Mouse (Mus musculus) CH12.LX (cell line): ENCODE results near the gene Ryr3. TPM values are rescaled to one million over a fixed set of nuclear protein-coding genes. Genes with fewer than 3 reads are reported as not detected.

Experiments used
- DNase-seq: peaks from one replicate; pipeline ENCODE4 v3.0.0-alpha.2; 2013; ENCODE audit errors: extremely low read depth
- H3K27ac ChIP-seq: 2 replicates; pipeline ENCODE4 v1.5.1; 2012; ENCODE audit warnings: low read depth, mild to moderate bottlenecking, control low read depth, moderate library complexity; ENCODE audit not compliant: insufficient read depth
- H3K27me3 ChIP-seq: replicated peaks from 2 replicates; pipeline ENCODE3; 2012; ENCODE audit warnings: inconsistent platforms
- H3K36me3 ChIP-seq, 2 experiments: replicated peaks in 1 of 2; 2 replicates each; pipeline versions ENCODE3 to v1.6.1; 2012; ENCODE audit warnings: inconsistent platforms in 1 of 2, low read length in 1 of 2, mild to moderate bottlenecking in 1 of 2, mixed read lengths in 1 of 2, moderate library complexity in 1 of 2; ENCODE audit not compliant: control insufficient read depth in 1 of 2, insufficient read depth in 1 of 2
- H3K4me1 ChIP-seq, 2 experiments: 2 replicates each; pipeline ENCODE4 v1.6.1; 2012; ENCODE audit warnings: inconsistent platforms in 1 of 2, moderate library complexity in 1 of 2; ENCODE audit not compliant: insufficient read depth in 2 of 2, control insufficient read depth in 1 of 2
- H3K4me2 ChIP-seq: 2 replicates; pipeline ENCODE4 v1.6.1; 2012; ENCODE audit warnings: low read depth, mild to moderate bottlenecking, control low read depth; ENCODE audit not compliant: poor library complexity, insufficient read depth, severe bottlenecking
- H3K4me3 ChIP-seq, 3 experiments: fragments of 150-350 bp in 1 of 3; sonication (generic) in 1 of 3; replicated peaks in 1 of 3; 2 replicates each; pipeline versions ENCODE3 to v1.5.1; 2011 to 2012; ENCODE audit warnings: low read depth in 2 of 3, low read length in 2 of 3, mild to moderate bottlenecking in 2 of 3, moderate library complexity in 2 of 3, control low read depth in 1 of 3, improper control_type of control experiment in 1 of 3, inconsistent platforms in 1 of 3, mixed read lengths in 1 of 3; ENCODE audit not compliant: poor library complexity in 1 of 3
- H3K79me2 ChIP-seq: replicated peaks from 2 replicates; pipeline ENCODE4 v1.6.1; 2012; ENCODE audit warnings: mild to moderate bottlenecking, moderate library complexity; ENCODE audit not compliant: control insufficient read depth, poor library complexity, insufficient read depth, severe bottlenecking; ENCODE audit errors: extremely low read depth
- H3K9ac ChIP-seq: 2 replicates; pipeline ENCODE4 v1.6.1; 2012; ENCODE audit warnings: low read depth, mild to moderate bottlenecking, control low read depth, moderate library complexity; ENCODE audit not compliant: insufficient read depth
- H3K9me3 ChIP-seq: replicated peaks from 2 replicates; pipeline ENCODE3; 2012; ENCODE audit warnings: low read length, inconsistent platforms, mixed read lengths
- CHD2 ChIP-seq: IDR thresholded peaks from 2 replicates; pipeline ENCODE4 v1.6.1; 2011; ENCODE audit warnings: low read length, improper control_type of control experiment
- CTCF ChIP-seq, 2 experiments: IDR thresholded peaks in 1 of 2; conservative IDR thresholded peaks in 1 of 2; 2 replicates each; pipeline ENCODE4 v1.5.1; 2011 to 2012; ENCODE audit warnings: low read depth in 2 of 2, low read length in 2 of 2, improper control_type of control experiment in 1 of 2, inconsistent platforms in 1 of 2, mild to moderate bottlenecking in 1 of 2, moderate library complexity in 1 of 2
- E2F4 ChIP-seq: IDR thresholded peaks from 2 replicates; pipeline ENCODE4 v1.6.1; 2011; ENCODE audit warnings: low read depth, low read length, improper control_type of control experiment; ENCODE audit not compliant: insufficient replicate concordance
- ELF1 ChIP-seq: IDR thresholded peaks from 2 replicates; pipeline ENCODE4 v1.6.1; 2014; ENCODE audit warnings: low read depth, mild to moderate bottlenecking, inconsistent platforms, low read length, improper control_type of control experiment
- EP300 ChIP-seq: IDR thresholded peaks from 2 replicates; pipeline ENCODE4 v1.6.1; 2011; ENCODE audit warnings: low read length, improper control_type of control experiment
- ETS1 ChIP-seq: conservative IDR thresholded peaks from 2 replicates; pipeline ENCODE4 v1.6.1; 2012; ENCODE audit warnings: low read depth, mild to moderate bottlenecking, inconsistent platforms, low read length, improper control_type of control experiment, moderate library complexity
- GABPA ChIP-seq: IDR thresholded peaks from 2 replicates; pipeline ENCODE4 v1.6.1; 2012; ENCODE audit warnings: low read depth, low read length, improper control_type of control experiment, inconsistent platforms; ENCODE audit not compliant: insufficient replicate concordance
- HCFC1 ChIP-seq: IDR thresholded peaks from 2 replicates; pipeline ENCODE4 v1.6.1; 2012; ENCODE audit warnings: low read depth, mild to moderate bottlenecking, inconsistent platforms, low read length, improper control_type of control experiment
- JUN ChIP-seq: IDR thresholded peaks from 2 replicates; pipeline ENCODE4 v1.6.1; 2011; ENCODE audit warnings: low read depth, mild to moderate bottlenecking, low read length, improper control_type of control experiment, moderate library complexity; ENCODE audit not compliant: insufficient read depth
- MAFK ChIP-seq: IDR thresholded peaks from 2 replicates; pipeline ENCODE4 v1.6.1; 2011; ENCODE audit warnings: low read length, improper control_type of control experiment; ENCODE audit not compliant: insufficient replicate concordance
- MAX ChIP-seq: IDR thresholded peaks from 2 replicates; pipeline ENCODE4 v1.6.1; 2011; ENCODE audit warnings: low read length, improper control_type of control experiment
- MAZ ChIP-seq: IDR thresholded peaks from 2 replicates; pipeline ENCODE4 v1.6.1; 2012; ENCODE audit warnings: low read depth, mild to moderate bottlenecking, inconsistent platforms, low read length, improper control_type of control experiment, moderate library complexity
- MEF2A ChIP-seq: IDR thresholded peaks from 2 replicates; pipeline ENCODE4 v1.6.1; 2014; ENCODE audit warnings: low read depth, mild to moderate bottlenecking, inconsistent platforms, low read length, improper control_type of control experiment, borderline replicate concordance
- NELFE ChIP-seq: IDR thresholded peaks from 2 replicates; pipeline ENCODE4 v1.6.1; 2011; ENCODE audit warnings: low read depth, low read length, improper control_type of control experiment
- NRF1 ChIP-seq: IDR thresholded peaks from 2 replicates; pipeline ENCODE4 v1.6.1; 2014; ENCODE audit warnings: low read depth, mild to moderate bottlenecking, inconsistent platforms, low read length, improper control_type of control experiment, moderate library complexity
- PAX5 ChIP-seq: IDR thresholded peaks from 2 replicates; pipeline ENCODE4 v1.6.1; 2012; ENCODE audit warnings: low read length, inconsistent platforms, mixed read lengths
- RAD21 ChIP-seq: IDR thresholded peaks from 2 replicates; pipeline ENCODE4 v1.6.1; 2011; ENCODE audit warnings: low read depth, mild to moderate bottlenecking, low read length, improper control_type of control experiment, moderate library complexity
- RCOR1 ChIP-seq: conservative IDR thresholded peaks from 2 replicates; pipeline ENCODE4 v1.6.1; 2012; ENCODE audit warnings: low read depth, mild to moderate bottlenecking, inconsistent platforms, low read length, improper control_type of control experiment
- SIN3A ChIP-seq: IDR thresholded peaks from 2 replicates; pipeline ENCODE4 v1.6.1; 2012; ENCODE audit warnings: low read length, improper control_type of control experiment, inconsistent platforms
- TCF12 ChIP-seq: IDR thresholded peaks from 2 replicates; pipeline ENCODE4 v1.6.1; 2014; ENCODE audit warnings: low read depth, mild to moderate bottlenecking, inconsistent platforms, low read length, improper control_type of control experiment
- UBTF ChIP-seq: IDR thresholded peaks from 2 replicates; pipeline ENCODE4 v1.6.1; 2012; ENCODE audit warnings: low read depth, mild to moderate bottlenecking, inconsistent platforms, low read length, improper control_type of control experiment, moderate library complexity
- USF1 ChIP-seq: IDR thresholded peaks from 2 replicates; pipeline ENCODE4 v1.6.1; 2014; ENCODE audit warnings: low read depth, mild to moderate bottlenecking, inconsistent platforms, low read length, improper control_type of control experiment
- ZC3H11A ChIP-seq: IDR thresholded peaks from 2 replicates; pipeline ENCODE4 v1.6.1; 2012; ENCODE audit warnings: low read depth, mild to moderate bottlenecking, inconsistent platforms, low read length, improper control_type of control experiment
- ZMIZ1 ChIP-seq: IDR thresholded peaks from 2 replicates; pipeline ENCODE4 v1.6.1; 2012; ENCODE audit warnings: low read depth, mild to moderate bottlenecking, inconsistent platforms, low read length, improper control_type of control experiment
- ZNF384 ChIP-seq: IDR thresholded peaks from 2 replicates; pipeline ENCODE4 v1.6.1; 2012; ENCODE audit warnings: low read depth, low read length, improper control_type of control experiment, inconsistent platforms
- dilution Hi-C: fragments of 300-500 bp; cut with MboI; formaldehyde crosslinking; loops from 2 replicates; pipeline ENCODE4 v1.14.3; 2020; ENCODE audit warnings: low sequenced_read_pairs; ENCODE audit not compliant: extremely low pct_unique_long_range_greater_than_20kb, extremely low pct_ligation_motif_present
- in situ Hi-C: fragments of 300-500 bp; cut with MboI; formaldehyde crosslinking; loops from 3 replicates; pipeline ENCODE4 v1.14.3; 2019; ENCODE audit warnings: low sequenced_read_pairs, low pct_ligation_motif_present, low pct_unique_long_range_greater_than_20kb, mixed read lengths
- polyA plus RNA-seq: library from polyadenylated mRNA; unstranded; fragments of >175 nt; gene quantifications from 2 replicates; pipeline ENCODE4 v1.2.1, GENCODE M21; 2012; ENCODE audit warnings: low read depth; ENCODE audit not compliant: insufficient read length
- total RNA-seq, 2 experiments: library from RNA; depleted of rRNA; stranded (reverse); fragments of 300-350 nt in 1 of 2; fragments of >200 nt in 1 of 2; gene quantifications; 2 replicates each; pipeline ENCODE4 v1.2.3; 2012 to 2014

Ryr3 gene
- total and polyA plus RNA-seq, 3 experiments: 0.08 to 0.40 (median 0.16) TPM

- dilution Hi-C loops (no loop called here), in situ Hi-C loops (no loop called here)
- H3K9me3 ChIP-seq: no peaks in the 10 kb centered on the region
- DNase-seq: no peak
- H3K79me2 ChIP-seq: no peaks in the 10 kb centered on the region
- no peaks in the 10 kb centered on the region for H3K27me3 ChIP-seq
- H3K4me2 ChIP-seq: no peak overlapping the region
- no peaks in the 10 kb centered on the region for H3K4me1 ChIP-seq
- H3K4me3 ChIP-seq: no peak overlapping the region
- H3K36me3 ChIP-seq: no peaks in the 10 kb centered on the region
- no peak overlapping the region for H3K9ac ChIP-seq
- TF ChIP-seq NRF1: no peak
- no peak for TF ChIP-seq MAFK
- TF ChIP-seq EP300: no peak
- no peak for TF ChIP-seq ETS1
- TF ChIP-seq MAZ: no peak
- no peak for TF ChIP-seq RCOR1
- TF ChIP-seq JUN: no peak
- no peak for TF ChIP-seq CHD2
- no peak for TF ChIP-seq ELF1
- TF ChIP-seq MAX: no peak
- no peak for TF ChIP-seq E2F4
- TF ChIP-seq ZNF384: no peak
- TF ChIP-seq CTCF (conservative IDR thresholded peaks at IDR 0.05 in 1 of 2, IDR thresholded peaks at IDR 0.05 in 1 of 2; ENCODE audit: low read depth in 2 of 2, low read length in 2 of 2): no peak
- no peak for TF ChIP-seq ZMIZ1
- TF ChIP-seq UBTF: no peak
- TF ChIP-seq NELFE: no peak
- TF ChIP-seq PAX5: no peak
- TF ChIP-seq ZC3H11A: no peak
- TF ChIP-seq MEF2A: no peak
- no peak overlapping the region for H3K27ac ChIP-seq
Measured at GRCm38 (mm10) chr2:113181701-113182100, 35.2 kb downstream of the Ryr3 start.

- Histone ChIP-seq H3K36me3 (no peaks in the 10 kb centered on the region), H3K27me3 (no peaks in the 10 kb centered on the region), H3K4me2 (no peak overlapping the region), H3K79me2 (no peaks in the 10 kb centered on the region), H3K4me1 (no peaks in the 10 kb centered on the region), H3K27ac (no peak overlapping the region), H3K9me3 (no peaks in the 10 kb centered on the region), H3K4me3 (no peak overlapping the region), H3K9ac (no peak overlapping the region)
- in situ Hi-C loops: no loop called here
- TF ChIP-seq RCOR1 (no peak), CHD2 (no peak), ZNF384 (no peak), MAFK (no peak), NELFE (no peak), NRF1 (no peak), ZMIZ1 (no peak), USF1 (no peak), RAD21 (no peak), MEF2A (no peak), GABPA (no peak), MAX (no peak), UBTF (no peak), SIN3A (no peak), E2F4 (no peak), TCF12 (no peak), ELF1 (no peak), MAZ (no peak), HCFC1 (no peak)
- no peak for DNase-seq
- dilution Hi-C loops: no loop called here
Measured at GRCm38 (mm10) chr2:113178047-113178446, 38.8 kb downstream of the Ryr3 start.
